Mouse (Mus musculus) left cerebral cortex, postnatal 14 days (tissue): ENCODE measurements at regions not wholly inside any gene's neighbourhood (a gene's known extent, or its start where the extent isn't known, plus 50 kb on each side); places are given as distances from the start of the nearest gene placed in this dataset.
A peak's percentile ranks its signal among the peaks of the same experiment; 100 is the strongest.

ENCODE experiments used
- DNase-seq, 2 experiments: peaks; one replicate each; pipeline ENCODE4 v3.0.0; 2021 to 2022; ENCODE audit warnings: low spot score in 2 of 2, mixed read lengths in 1 of 2
- intact Hi-C: fragments of 180-260 bp; cut with DNase I; formaldehyde crosslinking; loops from one replicate; pipeline ENCODE4 v1.15.1; 2025

DNA sequence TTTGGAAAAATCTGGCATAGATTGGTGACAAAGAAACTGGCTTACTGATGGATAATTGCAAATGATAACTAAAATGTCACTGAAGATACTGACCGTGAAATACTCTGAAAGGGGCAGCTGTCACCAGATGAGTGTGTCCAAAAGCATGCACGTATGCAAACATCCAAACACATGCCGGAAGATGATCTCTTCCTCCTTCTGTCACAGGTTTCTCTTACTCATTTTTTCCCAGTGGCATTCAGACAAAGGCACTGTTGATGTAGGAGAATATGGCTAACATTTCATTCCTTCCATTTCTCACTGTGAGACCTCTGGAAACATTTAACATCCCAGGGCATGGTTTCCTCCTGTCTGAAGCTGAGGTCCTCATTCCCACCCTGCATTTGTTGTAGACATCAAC lies 190.4 kb upstream of the Cpeb2 start:
- intact Hi-C loops: no loop called here
- DNase-seq: no peak

GRCm38 (mm10) chr5:43045860-43046259 lies 187.1 kb upstream of the Cpeb2 start:
- DNase-seq: no peak
- intact Hi-C loops: no loop called here

GRCm38 (mm10) chr5:43047316-43047715 lies 185.7 kb upstream of the Cpeb2 start:
- no peak for DNase-seq
- intact Hi-C loops: no loop called here

DNA sequence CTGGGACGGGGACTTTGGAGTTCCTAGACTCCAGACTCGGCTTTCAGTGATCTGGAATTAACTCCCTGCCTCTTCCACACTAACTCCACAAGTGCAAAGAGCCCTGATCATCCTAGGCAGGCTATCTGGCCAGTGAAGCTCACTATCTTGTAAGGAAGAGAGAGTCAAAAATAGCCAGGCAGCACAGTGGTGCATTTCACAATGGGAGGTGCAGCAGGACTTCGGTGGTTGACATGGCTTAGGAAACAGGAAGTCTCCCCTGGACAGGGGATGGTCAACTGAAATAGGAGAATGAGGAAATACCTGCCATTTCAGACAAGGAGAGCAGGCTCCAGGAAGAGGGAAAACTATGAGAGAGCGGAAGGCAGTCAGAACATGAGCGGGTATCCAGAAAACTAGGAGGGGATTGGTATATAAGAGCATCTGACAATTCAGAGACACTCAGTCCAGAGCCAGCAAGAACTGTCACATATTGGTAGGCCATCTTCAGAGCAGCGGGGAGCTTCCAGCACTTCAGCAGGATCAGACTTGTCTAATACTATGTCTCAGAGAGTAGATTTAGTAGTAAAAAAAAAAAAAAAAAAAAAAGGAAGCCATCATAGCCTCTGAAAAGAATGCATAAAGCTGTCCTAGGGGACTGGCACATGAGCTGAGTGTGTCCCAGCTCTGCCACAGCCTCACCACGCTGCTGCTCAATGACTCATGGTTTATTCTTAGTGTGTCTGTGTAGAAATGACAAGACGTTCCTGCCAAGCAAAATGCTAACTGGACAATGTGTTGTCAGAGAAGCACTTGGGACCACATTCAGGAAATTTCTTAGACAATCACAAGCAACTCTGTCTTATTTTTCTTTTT lies 184.5 kb upstream of the Cpeb2 start:
- peak; percentile 50 to 76 for DNase-seq
- intact Hi-C loops: no loop called here

- no peak for DNase-seq
- intact Hi-C loops: no loop called here
Observed at GRCm38 (mm10) chr5:43049381-43050301, 183.3 kb upstream of the Cpeb2 start.

- intact Hi-C loops: no loop called here
Observed at GRCm38 (mm10) chr5:43050961-43051517, 181.9 kb upstream of the Cpeb2 start.

GRCm38 (mm10) chr5:43052668-43053067 lies 180.3 kb upstream of the Cpeb2 start:
- intact Hi-C loops: no loop called here
- no peak for DNase-seq

More at GRCm38 (mm10) chr5:43050961-43051517, 181.9 kb upstream of the Cpeb2 start:
- no peak for DNase-seq

- no peak for DNase-seq
- intact Hi-C loops: no loop called here
Observed at GRCm38 (mm10) chr5:43054586-43054985, 178.4 kb upstream of the Cpeb2 start.

DNA sequence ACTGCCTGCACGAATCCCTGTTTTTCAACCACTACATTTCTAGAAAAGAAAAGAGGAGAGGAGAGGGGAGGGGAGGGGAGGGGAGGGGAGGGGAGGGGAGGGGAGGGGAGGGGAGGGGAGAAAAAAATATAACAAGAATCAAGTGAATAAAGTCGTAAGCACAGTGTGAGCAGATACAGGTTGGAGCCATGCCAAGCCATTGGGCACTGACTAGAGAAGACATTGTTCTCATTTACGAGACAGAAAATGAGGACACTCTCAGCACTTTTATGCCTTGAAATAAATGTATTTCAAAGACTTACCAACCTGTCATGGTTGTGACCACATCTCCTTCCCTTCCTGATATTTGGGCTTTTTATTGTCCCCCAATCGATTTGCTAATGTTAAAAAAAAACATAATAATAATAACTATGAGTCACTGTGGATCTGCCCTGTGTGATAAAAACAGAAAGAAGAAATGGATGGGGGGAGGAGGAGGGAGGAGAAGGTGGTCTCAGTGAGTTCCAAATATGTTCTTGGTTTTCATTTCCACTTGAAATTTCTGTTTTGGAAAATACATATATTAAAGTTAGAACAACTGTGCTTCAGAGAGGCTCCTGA lies 177.8 kb upstream of the Cpeb2 start:
- DNase-seq: no peak

DNA sequence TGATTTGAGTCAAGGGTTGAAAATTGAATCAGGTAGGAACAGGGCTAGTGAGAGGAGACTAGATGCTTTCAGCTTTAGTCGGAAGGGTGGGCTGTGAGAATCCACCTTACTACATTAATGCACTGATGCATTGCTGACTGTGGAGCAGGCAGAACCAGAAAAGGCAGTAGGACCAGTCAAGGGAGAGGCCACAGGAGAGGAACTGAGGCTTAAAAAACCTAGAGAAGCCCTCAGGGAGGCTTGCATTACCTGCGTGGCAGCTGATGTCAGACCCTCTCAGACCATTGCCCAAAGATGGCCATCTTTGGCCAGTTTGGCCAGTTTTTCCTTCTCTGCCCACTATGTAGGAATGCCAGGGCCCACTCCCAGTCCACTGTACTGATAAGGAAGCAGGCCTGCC lies 176.5 kb upstream of the Cpeb2 start:
- intact Hi-C loops: no loop called here

More for the DNA sequence above, 177.8 kb upstream of the Cpeb2 start:
- intact Hi-C loops: no loop called here

GRCm38 (mm10) chr5:43061243-43061642 lies 171.7 kb upstream of the Cpeb2 start:
- no peak for DNase-seq
- intact Hi-C loops: no loop called here

More for the DNA sequence above, 176.5 kb upstream of the Cpeb2 start:
- DNase-seq: no peak

GRCm38 (mm10) chr5:43061797-43062391 lies 171.1 kb upstream of the Cpeb2 start:
- intact Hi-C loops: no loop called here
- DNase-seq: no peak

DNA sequence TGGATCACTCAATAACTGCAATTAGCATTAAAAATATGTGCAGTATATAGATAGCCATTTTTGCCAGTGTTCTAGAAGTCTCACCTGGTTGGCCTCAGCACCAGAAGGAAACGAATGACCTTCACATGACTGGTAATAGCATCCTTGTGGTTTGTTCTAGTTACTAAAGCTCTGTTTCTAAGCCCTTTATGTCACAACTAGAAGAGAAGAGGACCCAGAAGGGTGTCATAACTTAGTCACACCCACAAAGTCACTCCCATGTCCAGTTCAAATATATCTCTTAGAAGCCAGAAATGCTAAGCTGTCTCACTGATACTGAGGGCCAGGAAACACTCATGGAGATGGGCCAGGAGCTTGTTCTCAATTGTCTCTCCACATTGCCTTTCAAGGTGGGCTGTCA lies 170.5 kb upstream of the Cpeb2 start:
- no peak for DNase-seq
- intact Hi-C loops: no loop called here

GRCm38 (mm10) chr5:43063386-43063785 lies 169.6 kb upstream of the Cpeb2 start:
- DNase-seq: no peak
- intact Hi-C loops: no loop called here

- intact Hi-C loops: loop anchor here (10.0 kb wide), 1 partner anchor 153 kb away; no protein-coding TSS in a partner anchor
- DNase-seq: no peak
Observed at GRCm38 (mm10) chr5:43071541-43071940, 161.4 kb upstream of the Cpeb2 start.

- intact Hi-C loops: loop anchor here (10.0 kb wide), 1 partner anchor 152 kb away; no protein-coding TSS in a partner anchor
- DNase-seq: no peak
Observed at GRCm38 (mm10) chr5:43072340-43072739, 160.6 kb upstream of the Cpeb2 start.

GRCm38 (mm10) chr5:43074536-43074935 lies 158.4 kb upstream of the Cpeb2 start:
- intact Hi-C loops: loop anchor here (10.0 kb wide), 1 partner anchor 150 kb away; no protein-coding TSS in a partner anchor
- no peak for DNase-seq

GRCm38 (mm10) chr5:43080252-43080651 lies 152.7 kb upstream of the Cpeb2 start:
- intact Hi-C loops: no loop called here
- no peak for DNase-seq
